Mouse (Mus musculus): ENCODE measurements around the gene Trim63. TPM values are rescaled to one million over a fixed set of nuclear protein-coding genes. Genes with fewer than 3 reads are reported as not detected.

Trim63 gene
- polyA plus RNA-seq, 1 experiment from 2014 or later, result 0.75 TPM

DNA sequence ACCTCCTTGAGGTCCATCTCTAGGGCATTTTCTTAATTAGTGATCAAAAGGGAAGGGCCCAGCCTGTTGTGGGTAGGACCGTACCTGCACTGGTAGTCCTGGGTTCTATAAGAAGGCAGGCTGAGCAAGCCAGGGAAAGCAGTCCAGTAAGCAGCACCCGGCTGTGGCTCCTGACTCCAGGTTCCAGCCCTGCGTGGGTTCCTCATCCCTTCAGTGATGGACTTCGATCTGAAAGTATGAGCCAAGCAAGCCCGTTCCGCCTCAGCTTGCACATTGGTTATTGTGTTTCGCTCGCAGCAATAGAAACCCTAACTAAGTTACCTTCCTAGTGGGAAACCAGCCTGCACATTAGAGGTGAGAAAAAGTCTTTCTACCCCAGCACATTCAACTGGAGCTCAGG is 17.6 kb upstream of the Trim63 start:
- no peaks in the 10 kb centered on the region for H3K27me3 ChIP-seq (replicated peaks; ENCODE audit: insufficient read depth, low read length)
- 96% methylated on average over 8 of the region's 8 CpGs for WGBS
- ATAC-seq (no peak), DNase-seq (ENCODE audit: low spot score) (no peak)
- H3K9me3 ChIP-seq (ENCODE audit: low read length), result no peaks in the 10 kb centered on the region
- TF ChIP-seq CTCF (IDR thresholded peaks at IDR 0.05) (no peak), EP300 (IDR thresholded peaks at IDR 0.05) (no peak)
- H3K27ac ChIP-seq (ENCODE audit: low read length), result no peak overlapping the region
- H3K4me3 ChIP-seq (ENCODE audit: low read depth, low read length), result no peak overlapping the region
- H3K9ac ChIP-seq (replicated peaks; ENCODE audit: low read depth), result no peak overlapping the region
- no peaks in the 10 kb centered on the region for H3K4me1 ChIP-seq (ENCODE audit: insufficient read depth, low read depth, low read length)
- no peaks in the 10 kb centered on the region for H3K36me3 ChIP-seq (ENCODE audit: insufficient read depth, low read length)
- H3K4me2 ChIP-seq (replicated peaks; ENCODE audit: low read depth, low read length), result no peak overlapping the region

DNA sequence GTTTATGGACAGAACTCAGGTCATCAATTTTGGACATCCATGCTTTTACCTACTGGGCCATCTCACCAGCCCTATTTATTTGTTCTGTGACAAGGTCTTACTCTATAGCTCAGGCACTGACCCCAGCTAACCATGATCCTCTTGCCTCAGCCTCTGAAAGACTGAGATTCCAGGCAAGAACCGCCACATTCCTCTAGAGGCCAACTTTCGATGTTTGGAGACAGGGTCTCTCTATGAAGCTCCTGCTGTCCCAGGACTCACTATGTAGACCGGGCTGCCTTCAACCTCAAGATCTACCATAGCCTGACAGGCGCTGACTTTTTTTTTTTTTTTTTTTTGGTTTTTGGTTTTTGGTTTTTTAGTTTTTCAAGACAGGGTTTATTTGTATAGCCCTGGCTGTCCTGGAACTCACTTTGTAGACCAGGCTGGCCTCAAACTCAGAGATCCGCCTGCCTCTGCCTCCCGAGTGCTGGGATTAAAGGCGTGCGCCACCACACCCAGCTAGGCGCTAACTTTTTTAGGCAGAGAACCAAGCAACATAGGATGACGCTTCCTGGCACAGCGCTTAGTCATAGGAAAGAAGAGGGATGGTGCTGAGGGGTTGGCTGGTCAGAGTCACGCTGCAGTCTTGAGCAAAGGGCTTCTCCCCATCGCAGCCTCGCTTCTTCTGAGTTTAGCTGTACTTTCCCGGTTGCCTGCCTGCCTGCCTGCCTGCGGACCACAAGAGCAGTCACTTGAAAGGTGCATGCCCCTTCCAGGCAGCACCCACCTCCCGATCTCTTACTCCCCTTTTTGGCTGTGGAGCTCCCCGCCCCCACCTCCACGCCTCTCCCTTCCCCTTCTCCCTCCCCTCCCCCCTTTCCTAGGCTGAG is 16.1 kb upstream of the Trim63 start:
- TF ChIP-seq CTCF (IDR thresholded peaks at IDR 0.05) (no peak), EP300 (IDR thresholded peaks at IDR 0.05) (no peak)
- Histone ChIP-seq H3K4me2 (replicated peaks; ENCODE audit: low read depth, low read length) (no peak overlapping the region), H3K27ac (ENCODE audit: low read length) (no peak overlapping the region), H3K4me3 (ENCODE audit: low read depth, low read length) (no peak overlapping the region), H3K36me3 (ENCODE audit: insufficient read depth, low read length) (no peaks in the 10 kb centered on the region), H3K9ac (replicated peaks; ENCODE audit: low read depth) (no peak overlapping the region), H3K4me1 (ENCODE audit: insufficient read depth, low read depth, low read length) (no peaks in the 10 kb centered on the region), H3K9me3 (ENCODE audit: low read length) (no peaks in the 10 kb centered on the region), H3K27me3 (replicated peaks; ENCODE audit: insufficient read depth, low read length) (no peaks in the 10 kb centered on the region)
- no peak for DNase-seq (ENCODE audit: low spot score)
- 79% methylated on average over 18 of the region's 19 CpGs for WGBS
- ATAC-seq, result no peak

DNA sequence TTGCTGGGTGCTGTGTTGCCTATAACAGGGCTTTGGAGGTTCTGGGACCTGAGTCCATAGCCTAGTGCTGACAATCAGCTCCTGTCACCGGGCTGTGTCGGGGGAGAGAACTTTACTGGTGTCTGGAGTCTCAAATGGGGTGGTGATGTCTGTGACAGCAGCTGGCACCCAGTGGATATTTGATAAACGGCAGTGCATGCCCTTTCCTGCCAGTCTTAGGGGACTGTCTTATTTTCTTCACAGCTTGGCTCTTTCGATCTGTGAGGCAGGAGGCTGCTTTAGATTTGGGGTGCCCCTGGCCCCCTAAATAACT is 15.5 kb upstream of the Trim63 start:
- DNase-seq (ENCODE audit: low spot score) (no peak), ATAC-seq (no peak)
- H3K4me2 ChIP-seq (replicated peaks; ENCODE audit: low read depth, low read length), result no peak overlapping the region
- H3K27me3 ChIP-seq (replicated peaks; ENCODE audit: insufficient read depth, low read length), result no peaks in the 10 kb centered on the region
- H3K4me3 ChIP-seq (ENCODE audit: low read depth, low read length), result no peak overlapping the region
- H3K27ac ChIP-seq (ENCODE audit: low read length), result no peak overlapping the region
- H3K36me3 ChIP-seq (ENCODE audit: insufficient read depth, low read length), result no peaks in the 10 kb centered on the region
- H3K9me3 ChIP-seq (ENCODE audit: low read length), result no peaks in the 10 kb centered on the region
- H3K4me1 ChIP-seq (ENCODE audit: insufficient read depth, low read depth, low read length), result no peaks in the 10 kb centered on the region
- WGBS, result 67% methylated on average over 4 of the region's 4 CpGs
- no peak for TF ChIP-seq CTCF (IDR thresholded peaks at IDR 0.05)
- no peak for TF ChIP-seq EP300 (IDR thresholded peaks at IDR 0.05)
- H3K9ac ChIP-seq (replicated peaks; ENCODE audit: low read depth), result no peak overlapping the region

DNA sequence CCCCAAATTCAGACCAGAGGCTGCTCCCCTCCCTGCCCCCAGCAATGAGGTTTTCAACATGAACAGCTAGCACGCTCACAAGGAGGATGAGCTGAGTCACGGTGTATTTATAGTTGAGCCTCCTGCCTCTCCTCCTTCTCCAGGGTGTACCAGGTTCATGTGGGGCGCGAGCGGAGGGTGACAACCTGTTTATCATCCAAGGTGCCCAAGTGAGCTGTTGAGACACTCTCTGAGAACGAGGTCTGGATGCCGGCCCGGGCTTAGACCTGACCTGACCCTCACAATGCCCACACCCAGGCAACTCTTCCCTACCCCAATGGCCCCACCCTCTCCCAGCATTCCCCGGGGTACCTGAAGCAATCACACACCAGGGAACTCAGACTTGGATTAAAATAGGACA is 14.6 kb upstream of the Trim63 start:
- H3K4me1 ChIP-seq (ENCODE audit: insufficient read depth, low read depth, low read length), result no peaks in the 10 kb centered on the region
- ATAC-seq, result peak; percentile 14; the same call in 1 of the 2 replicates
- no peaks in the 10 kb centered on the region for H3K36me3 ChIP-seq (ENCODE audit: insufficient read depth, low read length)
- DNase-seq (ENCODE audit: low spot score), result peak; percentile 10
- H3K27ac ChIP-seq (ENCODE audit: low read length), result no peak overlapping the region
- no peak for TF ChIP-seq EP300 (IDR thresholded peaks at IDR 0.05)
- no peak for TF ChIP-seq CTCF (IDR thresholded peaks at IDR 0.05)
- H3K9ac ChIP-seq (replicated peaks; ENCODE audit: low read depth), result no peak overlapping the region
- H3K9me3 ChIP-seq (ENCODE audit: low read length), result no peaks in the 10 kb centered on the region
- H3K27me3 ChIP-seq (replicated peaks; ENCODE audit: insufficient read depth, low read length), result no peaks in the 10 kb centered on the region
- H3K4me3 ChIP-seq (ENCODE audit: low read depth, low read length), result no peak overlapping the region
- H3K4me2 ChIP-seq (replicated peaks; ENCODE audit: low read depth, low read length), result no peak overlapping the region
- WGBS, result 56% methylated on average over 9 of the region's 9 CpGs

DNA sequence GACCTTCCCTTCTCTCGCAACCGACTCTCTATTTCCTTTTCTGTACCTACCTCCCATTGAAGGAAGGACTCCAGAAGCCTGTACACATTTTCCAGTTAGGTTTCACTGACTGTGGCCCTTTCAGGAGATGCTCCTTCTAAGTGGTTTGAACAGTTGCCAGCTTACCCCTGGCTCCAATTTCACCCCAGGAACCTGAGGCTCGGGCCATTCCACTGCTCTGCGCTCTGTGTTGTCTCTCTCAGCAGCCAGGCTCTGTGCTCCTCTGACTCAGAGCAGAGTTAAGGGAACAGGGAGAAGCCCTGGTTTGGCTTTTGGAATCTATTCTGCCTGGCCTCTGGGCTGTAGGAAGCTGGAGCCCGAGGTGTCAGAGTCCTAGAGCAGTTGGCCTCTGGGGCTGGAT is 12.8 kb upstream of the Trim63 start:
- Histone ChIP-seq H3K4me3 (ENCODE audit: low read depth, low read length) (no peak overlapping the region), H3K27me3 (replicated peaks; ENCODE audit: insufficient read depth, low read length) (no peaks in the 10 kb centered on the region), H3K4me2 (replicated peaks; ENCODE audit: low read depth, low read length) (no peak overlapping the region), H3K9me3 (ENCODE audit: low read length) (no peaks in the 10 kb centered on the region), H3K9ac (replicated peaks; ENCODE audit: low read depth) (no peak overlapping the region), H3K27ac (ENCODE audit: low read length) (no peak overlapping the region), H3K36me3 (ENCODE audit: insufficient read depth, low read length) (no peaks in the 10 kb centered on the region), H3K4me1 (ENCODE audit: insufficient read depth, low read depth, low read length) (no peaks in the 10 kb centered on the region)
- no peak for TF ChIP-seq CTCF (IDR thresholded peaks at IDR 0.05)
- TF ChIP-seq EP300 (IDR thresholded peaks at IDR 0.05), result no peak
- 79% methylated on average over 5 of the region's 5 CpGs for WGBS
- ATAC-seq, result no peak
- no peak for DNase-seq (ENCODE audit: low spot score)

DNA sequence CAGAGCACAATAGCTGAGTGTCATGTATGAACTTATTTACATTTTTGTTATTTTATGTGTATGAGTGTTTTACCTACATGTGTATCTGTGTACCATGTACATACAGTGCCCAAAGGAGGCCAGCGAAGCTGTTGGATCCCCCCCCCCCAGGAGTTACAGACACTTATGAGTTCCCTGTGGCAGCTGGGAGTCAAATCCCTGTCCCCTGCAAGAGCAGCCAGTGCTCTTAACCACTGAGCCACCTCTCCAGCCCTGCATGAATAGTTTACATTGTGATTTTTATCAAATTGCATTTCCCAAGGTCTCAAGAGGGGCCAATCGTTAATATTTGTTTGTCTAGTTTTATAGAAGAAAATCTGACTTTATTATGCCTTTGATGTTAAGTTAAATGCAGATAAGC is 8.0 kb upstream of the Trim63 start:
- WGBS, result 35% methylated on average over 2 of the region's 2 CpGs
- H3K27me3 ChIP-seq (replicated peaks; ENCODE audit: insufficient read depth, low read length), result no peaks in the 10 kb centered on the region
- no peak overlapping the region for H3K9ac ChIP-seq (replicated peaks; ENCODE audit: low read depth)
- H3K4me3 ChIP-seq (ENCODE audit: low read depth, low read length), result no peak overlapping the region
- H3K36me3 ChIP-seq (ENCODE audit: insufficient read depth, low read length), result no peaks in the 10 kb centered on the region
- H3K9me3 ChIP-seq (ENCODE audit: low read length), result no peaks in the 10 kb centered on the region
- TF ChIP-seq EP300 (IDR thresholded peaks at IDR 0.05), result no peak
- no peak for TF ChIP-seq CTCF (IDR thresholded peaks at IDR 0.05)
- ATAC-seq, result peak; percentile 48
- peak overlapping the region; percentile 36 for H3K4me2 ChIP-seq (replicated peaks; ENCODE audit: low read depth, low read length)
- DNase-seq (ENCODE audit: low spot score), result peak; percentile 47
- H3K27ac ChIP-seq (ENCODE audit: low read length), result peak overlapping the region; percentile 39
- H3K4me1 ChIP-seq (ENCODE audit: insufficient read depth, low read depth, low read length), result peaks cover 4% of the 10 kb centered on the region; the same call in 1 of the 2 replicates
